Mouse (Mus musculus): Measurements from ENCODE around the gene Mansc4.

Gene Mansc4

GRCm38 (mm10) chr6:147028396-147028795, 58.4 kb downstream of the Mansc4 start:
- WGBS = 41% methylated on average over 2 of the region's 2 CpGs
